Mouse (Mus musculus) ES-Bruce4 (cell line): ENCODE results near the gene Relb.
A peak's percentile ranks its signal among the peaks of the same experiment; 100 is the strongest.

ENCODE experiments used
- CTCF ChIP-seq: IDR thresholded peaks from one replicate; pipeline ENCODE4 v1.8.1; 2011; ENCODE audit warnings: low read depth, low read length
- EP300 ChIP-seq: IDR thresholded peaks from 2 replicates; pipeline ENCODE4 v1.6.1; 2011; ENCODE audit warnings: low read depth, low read length; ENCODE audit not compliant: insufficient read depth
- POLR2A ChIP-seq: IDR thresholded peaks from one replicate; pipeline ENCODE4 v1.8.1; 2011; ENCODE audit warnings: low read length; ENCODE audit not compliant: insufficient read depth

DNA sequence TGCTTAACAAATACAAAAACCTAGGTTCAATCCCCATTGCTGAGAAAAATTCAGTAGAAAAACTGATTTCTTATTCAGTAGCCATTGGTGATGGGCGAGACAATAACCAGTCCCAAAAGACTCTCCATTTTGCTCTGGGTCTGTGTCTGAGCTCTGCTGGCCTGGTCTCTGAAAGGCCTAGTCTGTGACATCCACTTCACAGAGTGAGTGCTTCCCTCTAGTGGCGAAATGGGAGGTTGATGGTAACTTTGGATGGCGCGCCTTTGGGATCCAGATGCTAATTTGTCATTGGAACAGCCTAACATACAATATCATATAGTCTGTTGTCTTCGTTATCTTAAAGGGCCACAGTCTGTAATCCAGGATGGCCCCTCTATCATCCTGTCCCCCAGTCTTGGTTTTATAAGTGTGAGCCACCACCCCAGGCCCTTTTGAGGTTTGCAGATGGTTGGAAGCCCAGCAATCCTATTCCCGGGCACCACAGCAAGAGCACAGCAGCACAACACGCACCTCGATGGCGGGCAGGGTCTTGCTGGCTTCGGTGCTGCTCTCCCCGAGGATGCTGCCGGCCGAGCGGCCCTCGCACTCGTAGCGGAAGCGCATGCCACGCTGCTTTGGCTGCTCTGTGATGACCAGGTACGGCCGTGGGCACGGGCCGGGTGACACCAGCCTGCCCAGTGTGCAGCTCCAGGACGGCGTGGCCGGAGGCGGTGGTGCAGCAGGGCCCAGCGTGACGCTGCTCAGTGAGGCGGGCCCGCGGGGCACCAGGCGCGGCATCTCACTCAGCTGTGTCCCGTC is 10.0 kb downstream of the Relb start:
- TF ChIP-seq POLR2A (no peak), EP300 (no peak), CTCF (peak; percentile 77)
